1 mouse cellular context compared by ENCODE assay signal in the genomic region with DNA sequence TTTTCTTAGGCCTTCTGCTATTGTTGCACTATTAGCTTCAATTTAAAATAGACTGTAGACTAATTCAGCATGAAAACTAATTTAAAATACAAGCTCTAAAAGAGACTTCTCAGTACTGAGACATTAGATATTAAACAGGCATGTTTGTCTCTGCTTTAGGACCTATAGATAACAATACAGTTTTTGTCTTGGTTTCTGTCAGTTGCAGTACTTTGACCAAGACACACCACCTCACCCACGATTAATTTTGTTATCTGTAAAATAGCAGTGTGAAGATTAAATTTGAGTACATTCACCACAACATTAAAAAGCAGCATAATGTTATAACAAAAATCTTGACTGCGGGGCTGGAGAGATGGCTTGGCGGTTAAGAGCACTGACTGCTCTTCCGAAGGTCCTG.
TF ChIP-seq lines count a peak whose summit lies in the region.

No protein-coding gene starts in this region.

TF ChIP-seq in MEL, 35 proteins besides CTCF, POLR2A, EP300 and RAD21:
- TF ChIP-seq MAX (IDR thresholded peaks at IDR 0.05; ENCODE audit: low read length) (no peak), TCF12 (IDR thresholded peaks at IDR 0.05; ENCODE audit: low read depth, low read length) (0 out of 2 replicates have a peak, but pooled peaks have one; percentile 25), E2F4 (IDR thresholded peaks at IDR 0.05; ENCODE audit: borderline replicate concordance, low read depth, low read length) (no peak), MXI1 (IDR thresholded peaks at IDR 0.05; ENCODE audit: low read depth, low read length) (0 out of 2 replicates have a peak, but pooled peaks have one; percentile 24), GATA1 (IDR thresholded peaks at IDR 0.05; ENCODE audit: low read depth, low read length) (0 out of 2 replicates have a peak, but pooled peaks have one; percentile 37), SIN3A (IDR thresholded peaks at IDR 0.05; ENCODE audit: low read length) (peak; percentile 51; the same call in 1 of the 2 replicates)
